Mouse (Mus musculus) E14TG2a.4 (cell line): ENCODE data around the gene Ppid.
A peak's percentile ranks its signal among the peaks of the same experiment; 100 is the strongest.

Source experiments
- CTCF ChIP-seq: conservative IDR thresholded peaks from 2 replicates; pipeline ENCODE4 v1.5.1; 2014; ENCODE audit warnings: low read length
- NANOG ChIP-seq: IDR thresholded peaks from 2 replicates; pipeline ENCODE4 v1.6.1; 2014; ENCODE audit warnings: borderline replicate concordance, low read length, mixed read lengths
- POU5F1 ChIP-seq: IDR thresholded peaks from 2 replicates; pipeline ENCODE4 v1.6.1; 2014; ENCODE audit warnings: low read length, borderline replicate concordance

- TF ChIP-seq CTCF (peak; percentile 47), POU5F1 (no peak), NANOG (no peak)
Measured at GRCm38 (mm10) chr3:79568629-79569350, 22.4 kb upstream of the Ppid start.
